25 mouse cellular contexts compared by ENCODE assay signal in the genomic region with DNA sequence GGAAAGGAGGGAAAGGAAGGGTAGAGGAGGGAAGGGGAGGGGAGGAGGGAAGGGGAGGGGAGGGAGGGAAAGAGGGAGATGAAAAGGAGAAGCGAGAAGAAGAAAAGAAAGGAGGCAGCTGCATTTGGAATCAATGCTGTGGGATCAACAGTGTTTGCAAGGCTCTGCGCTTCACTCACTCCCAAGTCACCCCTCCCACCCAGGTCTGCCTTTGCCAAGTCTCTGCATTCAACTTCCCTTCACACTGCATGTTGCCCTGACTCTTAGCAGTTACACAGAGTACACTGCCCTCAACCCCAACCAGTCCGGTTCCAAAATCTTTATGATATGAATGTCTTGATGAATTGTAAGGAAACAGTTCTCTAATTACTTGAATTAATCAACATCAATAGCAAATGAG.
A peak's percentile ranks its signal among the peaks of the same experiment; 100 is the strongest.
DNase-seq lines count a peak whose midpoint lies in the region; ATAC-seq and TF ChIP-seq lines count a peak whose summit lies in the region.
"Had no signal": no experiment of that assay in that cellular context is flagged by ENCODE, and none has a peak within 500 bp of the region (broad histone marks: within the 10 kb centered on the region; RNA-seq: fewer than 3 reads in every experiment).

No protein-coding gene starts in this region.

- H3K27me3 ChIP-seq in forebrain, embryonic 14.5 days (replicated peaks; ENCODE audit: control insufficient read depth, insufficient read depth, low read length), result no peaks in the 10 kb centered on the region
- H3K27me3 ChIP-seq in forebrain, embryonic 13.5 days, result no peaks in the 10 kb centered on the region
- no peaks in the 10 kb centered on the region for H3K27me3 ChIP-seq in hindbrain, embryonic 16.5 days (replicated peaks; ENCODE audit: control insufficient read depth, insufficient read depth, low read length)
- H3K27me3 ChIP-seq in hindbrain, embryonic 10.5 days (ENCODE audit: insufficient read depth, poor library complexity, severe bottlenecking), result no peaks in the 10 kb centered on the region
- H3K27me3 ChIP-seq in midbrain, embryonic 11.5 days (ENCODE audit: control insufficient read depth, insufficient read depth, low read length), result no peaks in the 10 kb centered on the region
- no peaks in the 10 kb centered on the region for H3K27me3 ChIP-seq in midbrain, postnatal 0 days (ENCODE audit: insufficient read depth, low read length)
- H3K27me3 ChIP-seq: embryonic facial prominence, embryonic 13.5 days; heart, embryonic 13.5 days; hindbrain, embryonic 13.5 days had no signal

- no peak overlapping the region for H3K4me2 ChIP-seq in forebrain, embryonic 14.5 days (ENCODE audit: low read length)
- H3K4me2 ChIP-seq in forebrain, embryonic 13.5 days, result no peak overlapping the region
- H3K4me2 ChIP-seq in hindbrain, embryonic 16.5 days (ENCODE audit: low read length), result no peak overlapping the region
- H3K4me2 ChIP-seq in midbrain, embryonic 11.5 days, result no peak overlapping the region
- H3K4me2 ChIP-seq in midbrain, postnatal 0 days (ENCODE audit: low read depth, low read length, poor library complexity, severe bottlenecking), result no peak overlapping the region
- H3K4me2 ChIP-seq: embryonic facial prominence, embryonic 13.5 days; heart, embryonic 13.5 days; hindbrain, embryonic 13.5 days had no signal

- no peaks in the 10 kb centered on the region for H3K9me3 ChIP-seq in forebrain, embryonic 14.5 days (replicated peaks; ENCODE audit: control insufficient read depth, low read length)
- 0 out of 2 replicates have a peak, but pooled peaks cover 5% of the 10 kb centered on the region for H3K9me3 ChIP-seq in forebrain, embryonic 13.5 days (replicated peaks)
- no peaks in the 10 kb centered on the region for H3K9me3 ChIP-seq in hindbrain, embryonic 16.5 days (ENCODE audit: control insufficient read depth, low read length)
- no peaks in the 10 kb centered on the region for H3K9me3 ChIP-seq in hindbrain, embryonic 10.5 days
- no peaks in the 10 kb centered on the region for H3K9me3 ChIP-seq in midbrain, embryonic 11.5 days (ENCODE audit: control insufficient read depth, low read length)
- H3K9me3 ChIP-seq in midbrain, postnatal 0 days (ENCODE audit: low read length), result no peaks in the 10 kb centered on the region
- H3K9me3 ChIP-seq: embryonic facial prominence, embryonic 13.5 days; heart, embryonic 10.5 days; heart, embryonic 13.5 days had no signal

- H3K4me3 ChIP-seq in forebrain, embryonic 14.5 days (ENCODE audit: low read depth, low read length), result no peak overlapping the region
- no peak overlapping the region for H3K4me3 ChIP-seq in forebrain, embryonic 13.5 days
- no peak overlapping the region for H3K4me3 ChIP-seq in hindbrain, embryonic 16.5 days (ENCODE audit: low read length)
- no peak overlapping the region for H3K4me3 ChIP-seq in hindbrain, embryonic 10.5 days
- no peak overlapping the region for H3K4me3 ChIP-seq in midbrain, embryonic 11.5 days (ENCODE audit: low read depth, low read length)
- no peak overlapping the region for H3K4me3 ChIP-seq in midbrain, postnatal 0 days (ENCODE audit: low read depth, low read length)
- H3K4me3 ChIP-seq: embryonic facial prominence, embryonic 13.5 days; forebrain, embryonic 10.5 days; heart, adult 2 months; heart, embryonic 10.5 days; heart, embryonic 13.5 days; hindbrain, embryonic 13.5 days had no signal

- ATAC-seq in forebrain, embryonic 14.5 days, result peak; percentile 42; the same call in 1 of the 2 replicates
- ATAC-seq in forebrain, embryonic 13.5 days, result no peak
- peak; percentile 70 for ATAC-seq in hindbrain, embryonic 16.5 days
- 0 out of 2 replicates have a peak, but pooled peaks have one; percentile 52 for ATAC-seq in midbrain, embryonic 11.5 days (ENCODE audit: low FRiP score)
- no peak for ATAC-seq in midbrain, postnatal 0 days (ENCODE audit: low FRiP score)
- ATAC-seq: CD4-positive, CD25-positive, alpha-beta regulatory T cell, adult 4 months; intestine, postnatal 0 days had no signal

- TF ChIP-seq CTCF in midbrain, postnatal 0 days (IDR thresholded peaks at IDR 0.05), result no peak

- DNase-seq in forebrain, embryonic 14.5 days (ENCODE audit: low spot score), result peak; percentile 38
- DNase-seq in hindbrain, embryonic 10.5 days (ENCODE audit: low spot score), result no peak
- no peak for DNase-seq in midbrain, embryonic 11.5 days (ENCODE audit: low spot score, missing footprints)
- DNase-seq in midbrain, postnatal 0 days (ENCODE audit: low spot score), result no peak
- DNase-seq in thymus, postnatal 0 days (ENCODE audit: low spot score), result no peak
- DNase-seq: adrenal gland, adult 2 months; adrenal gland, postnatal 14 days; cerebellum, adult 11-12 months; cerebellum, adult 8-10 months; cerebellum, postnatal 36 days; gastrocnemius, postnatal 10 days; gastrocnemius, postnatal 36 days; heart, adult 2 months; heart, postnatal 14 days; heart, postnatal 4 days; kidney, adult 2 months had no signal

- 48% methylated on average over 3 of the region's 3 CpGs for WGBS in forebrain, embryonic 14.5 days
- WGBS in forebrain, embryonic 13.5 days, result 51% methylated on average over 3 of the region's 3 CpGs
- WGBS in hindbrain, embryonic 16.5 days, result 60% methylated on average over 3 of the region's 3 CpGs
- WGBS in hindbrain, embryonic 10.5 days, result 61% methylated on average over 3 of the region's 3 CpGs
- 47% methylated on average over 3 of the region's 3 CpGs for WGBS in midbrain, embryonic 11.5 days
- WGBS in midbrain, postnatal 0 days, result 60% methylated on average over 3 of the region's 3 CpGs

- H3K9ac ChIP-seq in forebrain, embryonic 14.5 days (ENCODE audit: low read length), result no peak overlapping the region
- H3K9ac ChIP-seq in forebrain, embryonic 13.5 days, result no peak overlapping the region
- H3K9ac ChIP-seq in hindbrain, embryonic 16.5 days (ENCODE audit: low read depth, low read length), result no peak overlapping the region
- no peak overlapping the region for H3K9ac ChIP-seq in midbrain, embryonic 11.5 days (ENCODE audit: low read length)
- no peak overlapping the region for H3K9ac ChIP-seq in midbrain, postnatal 0 days (replicated peaks; ENCODE audit: low read length, poor library complexity, severe bottlenecking)
- H3K9ac ChIP-seq: embryonic facial prominence, embryonic 13.5 days; heart, embryonic 13.5 days; hindbrain, embryonic 13.5 days had no signal

- no peak overlapping the region for H3K27ac ChIP-seq in forebrain, embryonic 14.5 days (ENCODE audit: low read depth, low read length)
- no peak overlapping the region for H3K27ac ChIP-seq in forebrain, embryonic 13.5 days
- no peak overlapping the region for H3K27ac ChIP-seq in hindbrain, embryonic 16.5 days (ENCODE audit: low read depth, low read length)
- no peak overlapping the region for H3K27ac ChIP-seq in hindbrain, embryonic 10.5 days
- H3K27ac ChIP-seq in midbrain, embryonic 11.5 days (ENCODE audit: low read depth, low read length), result no peak overlapping the region
- no peak overlapping the region for H3K27ac ChIP-seq in midbrain, postnatal 0 days (ENCODE audit: low read depth, low read length)
- H3K27ac ChIP-seq: embryonic facial prominence, embryonic 13.5 days; forebrain, embryonic 10.5 days; heart, adult 2 months; heart, embryonic 10.5 days; heart, embryonic 13.5 days; hindbrain, embryonic 13.5 days had no signal

- H3K4me1 ChIP-seq in forebrain, embryonic 14.5 days (ENCODE audit: control insufficient read depth, insufficient read depth, low read length), result no peaks in the 10 kb centered on the region
- peaks cover 8% of the 10 kb centered on the region; the same call in 1 of the 2 replicates for H3K4me1 ChIP-seq in forebrain, embryonic 13.5 days
- H3K4me1 ChIP-seq in hindbrain, embryonic 16.5 days (ENCODE audit: control insufficient read depth, insufficient read depth, low read depth, low read length), result no peaks in the 10 kb centered on the region
- H3K4me1 ChIP-seq in hindbrain, embryonic 10.5 days (replicated peaks), result no peaks in the 10 kb centered on the region
- H3K4me1 ChIP-seq in midbrain, embryonic 11.5 days (ENCODE audit: control insufficient read depth, insufficient read depth, low read length), result no peaks in the 10 kb centered on the region
- H3K4me1 ChIP-seq in midbrain, postnatal 0 days (ENCODE audit: insufficient read depth, low read length), result no peaks in the 10 kb centered on the region
- H3K4me1 ChIP-seq: heart, embryonic 10.5 days; heart, embryonic 13.5 days had no signal

- no peaks in the 10 kb centered on the region for H3K36me3 ChIP-seq in forebrain, embryonic 14.5 days (ENCODE audit: control insufficient read depth, insufficient read depth, low read length)
- no peaks in the 10 kb centered on the region for H3K36me3 ChIP-seq in forebrain, embryonic 13.5 days (ENCODE audit: poor library complexity, severe bottlenecking)
- H3K36me3 ChIP-seq in hindbrain, embryonic 16.5 days (ENCODE audit: control insufficient read depth, insufficient read depth, low read length), result no peaks in the 10 kb centered on the region
- H3K36me3 ChIP-seq in hindbrain, embryonic 10.5 days, result no peaks in the 10 kb centered on the region
- no peaks in the 10 kb centered on the region for H3K36me3 ChIP-seq in midbrain, embryonic 11.5 days (ENCODE audit: control insufficient read depth, insufficient read depth, low read length)
- H3K36me3 ChIP-seq in midbrain, postnatal 0 days (ENCODE audit: insufficient read depth, low read length), result no peaks in the 10 kb centered on the region
- H3K36me3 ChIP-seq: embryonic facial prominence, embryonic 13.5 days; forebrain, embryonic 10.5 days; heart, embryonic 10.5 days; heart, embryonic 13.5 days; hindbrain, embryonic 13.5 days had no signal

Comparison
In these comparisons a context has a peak if more than half of its experiments do, and no peak if none do; other contexts are left out.
1. ATAC-seq: peak in forebrain, embryonic 14.5 days (single experiment), hindbrain, embryonic 16.5 days (single experiment) and midbrain, embryonic 11.5 days (single experiment); none in forebrain, embryonic 13.5 days (single experiment) and midbrain, postnatal 0 days (single experiment).